Mouse (Mus musculus) MN1 (cell line): Measurements from ENCODE around the gene Eif2ak3.

ENCODE experiments used
- DNase-seq: peaks from one replicate; pipeline ENCODE4 v3.0.0-alpha.2; 2016; ENCODE audit warnings: low spot score

The Eif2ak3 gene

DNA sequence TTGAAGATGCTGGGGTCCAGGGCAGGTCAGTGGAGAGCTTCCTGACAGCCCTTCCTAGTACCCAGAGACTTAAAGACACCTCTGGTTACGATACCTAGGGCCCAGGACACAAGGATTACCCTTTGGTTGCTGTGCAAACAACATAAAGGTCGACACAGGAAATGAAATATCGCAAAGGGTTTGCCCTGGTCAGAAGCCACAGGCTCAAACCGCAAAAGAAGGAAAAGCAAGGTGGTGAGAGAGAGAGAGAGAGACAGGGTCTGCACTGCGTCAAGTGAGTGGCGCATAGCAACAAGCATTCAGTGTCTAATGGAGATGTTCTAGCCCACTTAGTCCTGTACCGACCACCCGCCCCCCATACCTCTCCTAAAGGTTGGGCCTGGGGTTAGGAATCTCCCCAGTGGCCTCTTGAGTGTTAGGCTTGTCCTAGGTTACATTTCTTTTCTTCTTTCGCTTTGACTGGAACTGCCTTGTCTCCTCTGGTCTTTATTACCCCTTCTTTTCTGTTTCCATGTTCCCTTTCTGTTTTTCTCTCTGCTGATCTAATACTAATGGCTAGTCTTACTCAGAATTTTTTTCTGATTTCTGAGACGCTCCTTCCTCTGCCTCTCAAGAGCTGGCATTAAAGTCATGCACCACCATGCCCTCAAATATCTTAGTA, 13.0 kb upstream of the Eif2ak3 start:
- DNase-seq: no peak

DNA sequence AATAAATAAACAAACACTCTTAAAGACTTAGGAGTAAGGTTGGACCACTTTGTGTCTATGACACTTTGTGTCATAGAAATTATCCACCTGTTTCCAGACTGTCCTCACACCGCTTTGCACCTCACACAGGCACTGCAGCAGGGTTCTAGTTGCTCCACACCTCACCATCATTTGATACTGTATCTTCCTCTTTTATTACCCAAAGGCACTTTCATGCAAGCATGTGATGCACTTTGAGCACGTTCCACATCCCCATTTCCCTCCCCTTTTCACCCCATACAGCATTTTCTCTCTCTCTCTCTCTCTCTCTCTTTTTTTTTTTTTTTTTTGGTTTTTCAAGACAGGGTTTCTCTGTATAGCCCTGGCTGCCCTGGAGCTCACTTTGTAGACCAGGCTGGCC, 7.0 kb upstream of the Eif2ak3 start:
- DNase-seq: no peak

DNA sequence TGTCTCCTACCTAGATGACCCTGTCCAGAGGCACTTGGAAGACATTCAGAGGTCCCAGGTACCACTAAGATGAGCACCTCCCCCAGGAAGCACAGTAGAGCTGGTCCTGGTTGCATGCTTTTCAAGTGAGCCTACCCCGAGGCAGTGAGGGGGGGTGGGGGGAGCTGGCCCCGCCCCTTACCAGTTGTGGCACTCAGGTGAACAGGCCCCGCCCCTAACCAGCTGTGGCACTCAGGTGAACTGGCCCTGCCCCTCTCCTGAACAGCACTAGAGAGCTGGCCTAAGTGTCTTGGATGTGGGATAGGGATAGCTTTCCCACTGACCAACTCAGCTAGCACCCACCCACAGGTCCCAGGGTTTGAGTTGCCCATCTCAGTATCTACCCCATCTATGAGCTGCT, 5.8 kb upstream of the Eif2ak3 start:
- no peak for DNase-seq

DNA sequence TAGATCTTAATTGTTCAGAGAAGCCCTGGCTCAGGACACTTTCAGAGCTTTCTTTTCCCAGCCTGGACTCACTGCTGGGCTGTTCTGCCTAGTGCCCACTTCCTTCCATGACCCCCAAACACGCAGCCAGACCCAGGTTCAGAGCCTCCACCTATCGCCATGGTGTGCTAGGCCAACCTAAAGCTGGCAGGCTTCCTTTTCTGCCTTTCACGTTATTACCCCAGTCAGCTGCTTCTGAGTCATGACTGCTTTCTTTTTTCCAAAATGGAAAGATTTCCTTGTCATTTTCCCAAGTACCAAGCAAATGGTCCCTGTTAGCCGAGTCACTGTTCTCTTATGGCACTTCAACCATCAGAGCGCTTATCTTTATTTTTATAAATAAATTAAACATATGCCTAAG, 4.0 kb upstream of the Eif2ak3 start:
- DNase-seq: peak; percentile 23

DNA sequence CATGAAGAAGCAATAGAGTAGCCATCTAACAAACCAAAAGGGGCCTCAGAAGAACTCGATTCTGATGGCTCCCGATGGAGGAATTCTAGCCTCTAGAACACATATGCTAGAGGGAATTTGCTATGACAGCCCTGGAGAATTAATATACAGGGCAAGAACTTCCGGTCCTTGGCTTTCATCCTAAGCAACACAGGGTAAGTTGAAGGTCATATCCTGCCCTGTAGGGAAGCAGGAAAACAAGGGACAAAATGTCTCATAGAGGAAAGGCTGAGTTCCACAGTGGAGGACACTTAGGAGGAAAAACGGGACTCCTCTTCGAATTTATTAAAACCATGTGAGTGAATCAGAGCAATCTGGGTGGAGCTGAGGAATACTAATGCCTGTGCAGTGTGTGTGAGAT, 1.3 kb upstream of the Eif2ak3 start:
- DNase-seq: peak; percentile 30

DNA sequence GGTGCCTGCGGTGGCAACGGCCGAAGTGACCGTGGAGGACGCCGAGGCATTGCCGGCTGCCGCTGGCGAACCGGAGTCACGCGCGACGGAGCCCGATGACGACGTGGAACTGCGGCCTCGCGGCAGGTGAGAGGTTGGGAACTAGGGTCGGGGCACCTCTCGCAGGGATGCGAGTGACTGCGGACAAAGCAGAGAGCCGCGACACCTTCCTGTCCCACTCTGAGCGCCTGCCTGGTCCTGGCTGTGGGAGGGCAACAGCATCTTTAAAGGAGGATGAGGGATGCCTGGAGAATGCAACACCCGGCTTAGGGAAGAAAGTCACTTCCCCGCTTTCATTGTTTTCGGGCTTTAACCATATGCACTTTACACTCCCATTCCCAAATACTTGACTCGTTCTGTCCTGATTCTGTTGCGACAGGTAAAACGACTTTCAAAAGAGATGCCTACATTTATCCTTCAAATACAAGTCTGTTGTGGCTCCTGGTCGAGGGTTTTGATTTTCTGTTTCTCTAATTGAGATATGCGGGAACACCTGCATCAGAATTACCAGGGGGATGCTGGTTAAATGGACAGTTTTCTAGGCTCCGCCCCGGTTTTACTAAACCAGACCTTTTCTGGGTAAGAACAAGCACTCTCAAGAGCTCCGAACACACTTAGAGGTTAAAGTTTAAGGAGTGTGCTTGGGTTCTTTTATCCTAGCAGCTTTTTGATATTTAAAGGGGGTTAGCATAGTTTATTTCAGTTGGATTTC, 756 bp downstream of the Eif2ak3 start:
- peak; percentile 35 for DNase-seq

DNA sequence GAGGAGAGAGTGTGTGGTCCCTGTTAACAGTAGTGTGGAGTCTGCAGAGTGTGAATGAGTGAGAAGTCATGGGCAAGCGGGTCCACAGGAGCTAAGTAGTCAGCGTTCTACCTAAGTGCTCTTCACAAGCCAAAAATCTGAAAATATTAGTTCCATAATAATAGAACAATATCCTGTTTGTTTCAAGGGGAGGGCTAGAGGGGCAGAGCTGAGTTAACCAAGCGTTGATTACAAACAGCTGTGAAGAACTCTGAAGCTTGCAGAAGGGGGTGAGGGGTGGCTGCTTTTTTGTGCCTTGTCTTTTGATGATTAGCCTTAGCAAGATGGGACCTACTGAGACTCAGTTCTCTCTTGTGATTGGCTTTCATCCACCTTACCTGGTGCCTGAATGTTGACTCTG, 3.1 kb downstream of the Eif2ak3 start:
- no peak for DNase-seq

DNA sequence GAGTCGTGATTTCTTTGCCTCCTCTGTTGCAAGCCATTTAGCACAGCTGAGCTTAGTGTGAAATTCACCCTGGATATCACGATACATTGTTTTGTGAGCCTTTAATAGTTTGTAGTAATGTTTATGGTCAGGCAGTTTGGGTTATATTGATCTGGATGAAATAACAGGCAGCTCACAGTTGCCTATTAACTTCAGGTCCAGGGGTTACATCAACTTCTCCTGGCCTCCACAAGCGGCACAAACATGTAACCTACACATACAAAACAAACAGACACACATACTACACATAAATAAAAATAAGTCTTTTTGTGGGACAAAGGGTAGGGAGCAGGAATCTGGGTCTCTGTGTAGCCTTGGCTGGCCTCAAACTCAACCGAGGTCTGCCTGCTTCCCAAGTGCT, 9.1 kb downstream of the Eif2ak3 start:
- no peak for DNase-seq

DNA sequence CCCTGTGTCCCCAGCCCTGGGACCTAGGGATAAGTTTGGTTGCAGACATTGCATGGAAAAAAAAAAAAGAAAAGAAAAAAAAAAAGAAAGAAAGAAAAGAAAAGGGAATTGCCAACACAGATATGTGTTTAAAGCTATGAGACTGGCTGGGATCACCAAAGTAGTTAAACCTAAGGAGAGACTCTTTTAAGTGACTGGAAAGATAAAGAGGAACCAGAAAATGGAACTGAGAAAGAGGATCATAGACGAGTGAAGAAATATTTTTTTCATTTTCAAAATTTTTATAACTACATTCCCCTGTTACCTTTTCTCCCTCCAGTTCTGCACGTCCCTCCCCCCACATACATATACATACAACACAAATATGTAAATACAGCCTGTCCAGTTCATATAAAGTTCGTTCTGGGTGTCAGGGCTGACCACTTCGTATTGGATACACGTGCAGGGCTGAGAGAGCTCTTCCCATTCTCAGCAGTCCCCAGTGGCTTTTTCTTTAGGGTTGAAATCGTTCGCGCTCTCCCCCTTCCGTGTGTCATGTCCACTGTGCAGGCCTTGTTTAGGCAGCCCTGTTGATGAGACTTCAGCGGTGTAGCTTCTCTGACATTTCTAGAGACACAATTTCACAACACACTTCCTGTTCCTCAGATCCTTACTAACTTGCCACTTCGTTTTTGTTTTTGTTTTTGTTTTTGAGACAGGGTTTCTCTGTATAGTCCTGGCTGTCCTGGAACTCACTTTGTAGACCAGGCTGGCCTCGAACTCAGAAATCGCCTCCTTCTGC, 11.4 kb downstream of the Eif2ak3 start:
- no peak for DNase-seq

DNA sequence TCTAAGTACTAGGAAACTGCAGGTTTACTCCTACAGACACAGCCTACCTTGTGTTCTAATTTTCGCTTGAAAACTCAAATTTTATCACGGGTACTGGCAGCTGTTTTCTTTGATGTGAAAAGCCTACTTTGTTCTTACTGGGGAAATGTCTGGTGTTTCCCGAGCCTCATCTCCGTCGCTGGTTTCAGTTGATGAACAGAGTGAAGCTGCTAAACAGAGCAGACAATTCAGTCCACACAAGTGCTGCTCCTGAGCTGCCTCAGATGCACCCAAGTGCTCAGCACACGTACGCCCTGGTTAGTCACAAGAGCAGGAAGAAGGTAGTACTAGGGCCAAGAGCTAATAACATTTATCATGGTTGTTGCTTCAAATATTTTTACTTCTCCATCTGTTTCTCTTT, 18.4 kb downstream of the Eif2ak3 start:
- DNase-seq: no peak

DNA sequence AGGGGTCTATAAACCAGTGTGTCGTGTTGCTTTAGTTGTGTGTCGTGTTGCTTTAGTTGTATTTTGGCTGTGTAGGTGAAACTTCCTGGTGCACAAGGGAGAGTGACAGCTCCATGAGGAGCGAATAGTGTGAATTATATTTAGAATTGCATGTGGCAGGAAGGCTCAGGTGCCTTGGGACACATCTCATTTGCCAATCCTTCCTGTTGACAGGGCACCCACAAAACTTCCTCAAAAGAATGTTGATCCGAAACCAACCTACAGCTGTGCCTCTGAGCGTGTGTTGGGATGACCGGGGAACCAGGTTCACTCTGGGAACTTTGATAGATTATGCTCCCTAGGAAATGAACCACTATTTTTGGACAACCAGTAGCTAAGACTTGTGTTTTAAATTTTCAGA, 20.0 kb downstream of the Eif2ak3 start:
- DNase-seq: no peak

DNA sequence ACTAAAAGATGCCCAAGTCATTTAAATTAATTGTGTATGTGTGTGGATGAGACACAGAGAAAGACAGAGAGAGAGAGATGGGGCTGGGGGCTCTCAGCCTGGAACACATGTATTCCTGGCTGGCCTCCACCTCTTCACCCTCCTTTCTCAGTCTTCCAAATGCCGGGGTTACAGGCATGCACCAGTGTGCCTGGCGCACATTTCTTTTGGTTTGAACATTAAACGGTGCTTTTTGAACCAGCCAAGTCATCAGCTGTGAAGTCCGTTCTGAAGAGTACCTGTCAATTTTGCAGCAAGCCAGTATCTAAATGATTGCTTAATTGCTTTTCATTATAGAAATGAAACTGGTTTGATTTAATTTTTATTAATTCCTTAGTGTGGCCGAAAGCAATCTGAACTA, 22.4 kb downstream of the Eif2ak3 start:
- DNase-seq: no peak

DNA sequence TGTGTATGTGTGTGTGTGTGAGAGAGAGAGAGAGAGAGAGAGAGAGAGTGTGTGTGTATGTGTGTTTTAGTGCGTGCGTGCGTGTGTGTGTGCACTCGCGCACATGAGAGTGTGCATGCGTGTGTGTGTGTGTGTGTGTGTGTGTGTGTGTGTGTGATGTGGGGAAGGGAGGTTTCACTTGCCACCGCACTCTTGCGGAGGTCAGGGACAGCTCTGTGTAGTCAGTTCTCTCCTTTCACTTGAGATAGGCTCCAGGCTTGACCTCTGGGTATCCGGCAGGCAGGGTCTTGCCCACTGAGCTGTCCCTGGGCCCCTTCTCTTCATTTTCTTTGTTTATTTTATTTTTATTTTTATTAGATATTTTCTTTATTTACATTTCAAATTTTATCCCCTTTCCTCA, 23.0 kb downstream of the Eif2ak3 start:
- no peak for DNase-seq

DNA sequence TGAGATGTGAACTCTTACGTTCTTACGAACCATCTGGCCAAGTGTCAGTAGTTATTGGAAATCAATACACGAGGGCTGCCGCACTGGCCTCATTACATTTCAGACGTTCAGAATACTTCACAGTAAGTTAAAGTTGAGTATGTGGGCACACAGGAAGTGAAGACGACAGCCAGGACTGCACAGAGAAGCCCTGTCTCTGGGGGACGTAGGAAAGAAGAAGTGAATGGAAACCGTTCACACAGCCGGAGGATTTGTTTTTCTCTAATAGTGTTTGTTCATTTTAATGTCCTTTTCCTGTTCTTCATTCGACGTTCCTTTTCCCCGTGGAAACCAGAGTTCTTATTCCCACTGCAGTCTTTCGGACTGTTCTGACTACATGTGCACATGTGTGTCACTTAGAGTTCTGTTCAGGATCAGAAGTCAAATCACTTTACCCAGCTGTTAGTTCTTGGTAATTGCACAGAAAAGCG, 27.2 kb downstream of the Eif2ak3 start:
- DNase-seq: no peak

DNA sequence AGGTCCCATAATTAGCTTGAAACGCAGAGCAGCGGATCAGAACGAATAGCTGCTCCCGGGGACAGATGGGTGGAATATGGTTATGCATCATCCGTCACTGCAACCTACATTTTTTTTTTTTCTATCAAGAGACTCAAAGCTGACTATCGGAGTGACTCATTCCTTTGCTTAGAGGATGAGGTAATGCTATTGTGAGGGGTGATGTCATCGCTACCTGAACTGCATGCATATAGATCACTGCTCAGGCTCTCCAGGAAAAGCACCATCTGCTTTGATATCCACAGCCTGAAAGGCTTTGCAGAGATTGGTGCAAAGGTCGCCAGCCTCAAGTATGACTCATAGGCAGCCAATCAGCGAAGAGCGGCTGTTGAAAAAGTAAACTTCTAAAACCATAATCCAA, 27.8 kb downstream of the Eif2ak3 start:
- DNase-seq: peak; percentile 63

DNA sequence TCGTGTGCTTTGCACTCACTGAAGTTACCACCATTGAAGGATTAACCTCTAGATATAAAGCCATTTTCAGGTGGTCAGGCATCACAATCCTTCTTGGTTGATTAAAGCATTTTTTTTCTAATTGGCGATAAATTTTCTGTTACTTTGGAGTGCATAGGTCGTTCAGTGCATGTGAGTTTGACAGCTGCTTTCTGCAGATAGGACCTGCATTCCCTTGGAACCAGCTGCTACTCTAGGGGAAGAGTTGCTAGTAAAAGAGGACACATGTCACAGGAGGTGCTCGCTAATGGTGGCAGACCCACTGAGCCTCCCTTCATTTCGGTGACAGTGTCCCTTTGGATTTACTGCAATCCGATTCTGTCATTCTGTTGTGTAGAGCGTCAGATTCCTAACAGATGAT, 28.3 kb downstream of the Eif2ak3 start:
- no peak for DNase-seq

DNA sequence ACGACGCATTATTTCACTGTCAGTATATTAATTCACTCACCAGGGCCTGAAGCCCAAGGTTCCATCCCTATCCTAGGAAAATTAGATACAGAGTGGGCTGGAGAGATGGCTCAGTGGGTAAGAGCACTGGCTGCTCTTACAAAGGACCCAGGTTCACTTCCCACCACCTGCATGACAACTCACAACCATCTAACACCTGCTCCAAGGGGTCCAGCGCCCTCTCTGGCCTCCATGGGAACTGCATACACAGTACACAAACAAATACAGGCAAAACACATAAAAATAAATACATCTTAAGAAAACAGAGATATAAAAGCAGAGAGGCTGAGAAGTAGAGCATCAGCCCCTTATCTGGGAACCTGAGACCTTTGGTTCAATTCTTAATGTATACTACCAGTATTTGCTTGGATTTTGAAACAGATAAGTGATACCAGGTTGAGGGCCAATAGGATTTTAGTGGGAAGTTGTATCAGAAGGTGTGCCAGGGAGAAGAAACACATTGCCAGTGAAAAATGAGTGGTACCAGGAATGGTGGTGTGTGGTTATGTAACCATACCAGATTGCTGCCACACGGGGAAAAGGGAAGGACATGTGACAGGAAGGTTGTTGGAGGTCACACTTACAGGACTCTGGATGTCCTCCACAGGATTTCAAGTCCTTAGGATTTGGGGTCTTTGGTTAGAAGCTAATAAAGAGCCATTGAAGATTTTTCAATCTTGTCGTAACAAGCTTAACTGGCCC, 29.9 kb downstream of the Eif2ak3 start:
- DNase-seq: no peak

DNA sequence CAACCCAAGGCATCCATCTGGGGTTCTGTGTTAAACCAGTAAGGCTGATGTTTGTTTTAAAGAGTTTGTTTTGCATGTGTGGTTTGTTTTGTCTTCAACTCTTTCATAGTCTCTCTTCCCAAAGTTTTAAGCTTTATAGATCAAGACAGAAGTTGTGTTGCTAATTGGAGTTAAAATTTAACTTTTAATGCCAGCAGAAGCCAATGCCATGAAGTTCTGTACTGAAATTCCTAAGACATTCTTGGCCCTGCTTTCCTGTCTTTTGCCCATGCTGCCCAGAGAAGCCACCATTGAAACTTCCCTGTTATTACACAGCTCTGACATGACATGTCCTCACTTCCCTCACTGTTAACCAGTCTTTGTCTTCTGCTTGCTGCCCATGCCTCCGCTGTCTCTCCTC, 30.7 kb downstream of the Eif2ak3 start:
- DNase-seq: no peak

DNA sequence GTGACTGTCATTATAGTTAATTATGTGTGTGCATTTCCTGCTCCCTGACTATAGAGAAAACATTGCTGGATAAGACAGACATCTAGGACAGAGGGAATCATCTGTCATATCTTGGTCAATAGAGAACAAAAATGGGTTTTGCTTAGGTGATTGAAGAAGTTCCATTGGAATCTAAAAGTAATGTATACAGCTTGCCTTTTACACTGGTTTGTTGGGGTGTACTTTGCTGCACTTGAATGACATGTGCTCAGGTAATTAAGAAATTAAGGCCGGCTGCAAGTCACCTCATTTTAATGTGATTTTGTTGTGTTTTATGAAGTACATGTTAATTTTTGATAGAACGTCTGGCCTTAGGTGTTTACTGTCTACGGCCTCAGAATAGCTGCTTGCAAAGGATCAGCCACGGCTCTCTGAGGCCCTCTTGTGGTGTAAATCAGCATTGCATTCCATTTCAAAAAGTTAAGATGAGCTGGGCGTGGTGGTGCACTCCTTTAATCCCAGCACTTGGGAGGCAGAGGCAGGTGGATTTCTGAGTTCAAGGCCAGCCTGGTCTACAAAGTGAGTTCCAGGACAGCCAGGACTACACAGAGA, 36.5 kb downstream of the Eif2ak3 start:
- peak; percentile 77 for DNase-seq

DNA sequence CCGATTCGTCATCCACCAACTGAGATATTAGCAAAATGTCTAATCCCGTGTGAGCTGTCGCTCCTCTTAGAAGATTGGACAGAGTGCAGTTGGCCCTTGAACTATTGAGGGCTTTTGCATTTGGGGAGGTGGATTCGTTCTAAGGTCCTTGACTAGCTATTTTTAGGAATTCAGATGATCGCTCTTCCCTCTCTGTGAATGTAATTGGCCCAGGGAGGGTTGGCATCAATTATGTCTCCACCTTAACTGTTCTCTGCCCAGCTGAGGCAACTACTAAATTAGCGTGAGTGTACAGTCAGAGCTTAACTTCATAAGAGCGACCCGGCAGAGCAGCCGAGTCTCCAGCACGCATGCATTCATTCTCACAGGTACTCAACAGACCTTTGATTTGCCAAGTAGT, 43.7 kb downstream of the Eif2ak3 start:
- no peak for DNase-seq

DNA sequence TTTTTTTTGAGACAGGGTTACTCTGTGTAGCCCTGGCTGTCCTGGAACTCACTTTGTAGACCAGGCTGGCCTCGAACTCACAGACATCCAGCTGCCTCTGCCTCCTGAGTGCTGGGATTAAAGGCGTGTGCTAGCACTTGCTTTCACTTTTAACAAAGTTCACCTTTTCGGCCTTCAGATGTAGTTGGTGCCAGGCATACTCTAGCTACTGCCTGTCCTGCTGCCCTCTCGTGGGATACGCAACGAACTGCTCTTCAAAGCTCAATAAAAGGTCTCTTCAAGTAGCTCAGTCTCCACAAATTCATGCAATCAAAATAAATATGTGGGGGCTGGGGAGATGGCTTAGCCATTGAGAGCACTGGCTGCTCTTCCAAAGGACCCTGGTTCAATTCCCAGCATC, 53.9 kb downstream of the Eif2ak3 start:
- DNase-seq: no peak

DNA sequence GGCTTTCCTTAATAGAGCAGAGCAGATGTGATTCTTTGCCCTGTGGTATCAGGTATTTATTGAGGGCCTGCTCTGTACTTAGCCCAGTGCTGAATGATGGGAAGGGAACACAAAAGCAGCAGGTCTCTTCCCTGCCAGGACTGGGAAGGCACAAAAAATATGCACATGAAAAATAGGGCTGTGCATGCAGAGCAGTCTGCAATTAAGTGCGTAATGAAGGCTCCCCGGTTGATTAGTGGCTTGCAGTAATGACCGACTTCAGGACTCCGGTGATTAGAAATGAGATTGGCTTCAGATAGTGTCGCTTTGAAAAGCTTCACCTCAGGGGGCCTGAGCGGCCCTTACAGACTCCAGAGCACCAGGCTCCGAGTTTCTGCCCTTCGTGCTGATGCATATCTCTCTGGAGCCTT, 55.3 kb downstream of the Eif2ak3 start:
- no peak for DNase-seq
